Mouse (Mus musculus): ENCODE measurements around the gene Hyal2. TPM values are rescaled to one million over a fixed set of nuclear protein-coding genes. Genes with fewer than 3 reads are reported as not detected.
A peak's percentile ranks its signal among the peaks of the same experiment; 100 is the strongest.

Gene Hyal2
- polyA plus RNA-seq (2015; fragmentation: Nextera tagmentation; extraction: Ambion mirVana), result 56.0 and 57.3 TPM in 2 replicates

- no peak for ATAC-seq (ENCODE audit: low FRiP score)
- WGBS, result 9% methylated on average over 18 of the region's 18 CpGs
- no peaks in the 10 kb centered on the region for H3K9me3 ChIP-seq (replicated peaks)
- peak within 1 kb of the TSS; percentile 86 for H3K9ac ChIP-seq (replicated peaks)
- peak within 1 kb of the TSS; percentile 69 for H3K4me2 ChIP-seq
- H3K27me3 ChIP-seq (replicated peaks), result no peaks in the 10 kb centered on the region
- peak within 1 kb of the TSS; percentile 85 for H3K4me3 ChIP-seq (replicated peaks)
- peak within 1 kb of the TSS; percentile 91 for H3K27ac ChIP-seq (replicated peaks)
- H3K4me1 ChIP-seq, result peaks cover 65% of the 10 kb centered on the region
- peaks cover 33% of the 10 kb centered on the region for H3K36me3 ChIP-seq
Observed at GRCm38 (mm10) chr9:107567702-107568319, at the start of gene Hyal2. Hyal2 (plus strand) TSS chr9:107567945.

GRCm38 (mm10) chr9:107520331-107520730 is 47.4 kb upstream of the Hyal2 start:
- H3K4me1 ChIP-seq, result peaks cover 8% of the 10 kb centered on the region
- no peak overlapping the region for H3K4me2 ChIP-seq
- peaks cover 7% of the 10 kb centered on the region for H3K36me3 ChIP-seq
- H3K27me3 ChIP-seq (replicated peaks), result peaks cover 13% of the 10 kb centered on the region
- WGBS, result 32% methylated on average over 6 of the region's 6 CpGs
- H3K4me3 ChIP-seq (replicated peaks), result no peak overlapping the region
- H3K9me3 ChIP-seq (replicated peaks), result no peaks in the 10 kb centered on the region
- no peak overlapping the region for H3K9ac ChIP-seq (replicated peaks)
- peak overlapping the region; percentile 14; the same call in 1 of the 2 replicates for H3K27ac ChIP-seq (replicated peaks)
- no peak for ATAC-seq (ENCODE audit: low FRiP score)

GRCm38 (mm10) chr9:107521190-107521589 is 46.6 kb upstream of the Hyal2 start:
- peaks cover 7% of the 10 kb centered on the region for H3K36me3 ChIP-seq
- WGBS, result 58% methylated on average over 5 of the region's 5 CpGs
- H3K9ac ChIP-seq (replicated peaks), result no peak overlapping the region
- no peaks in the 10 kb centered on the region for H3K9me3 ChIP-seq (replicated peaks)
- H3K4me2 ChIP-seq, result no peak overlapping the region
- H3K27me3 ChIP-seq (replicated peaks), result peaks cover 22% of the 10 kb centered on the region
- no peak overlapping the region for H3K27ac ChIP-seq (replicated peaks)
- H3K4me3 ChIP-seq (replicated peaks), result no peak overlapping the region
- H3K4me1 ChIP-seq, result peaks cover 10% of the 10 kb centered on the region
- no peak for ATAC-seq (ENCODE audit: low FRiP score)

- 28% methylated on average over 25 of the region's 25 CpGs for WGBS
- Histone ChIP-seq H3K36me3 (peaks cover 7% of the 10 kb centered on the region), H3K4me2 (peak overlapping the region; percentile 13), H3K4me1 (peaks cover 17% of the 10 kb centered on the region), H3K9ac (replicated peaks) (0 out of 2 replicates have a peak overlapping the region, but pooled peaks have one; percentile 18), H3K27me3 (replicated peaks) (peaks cover 28% of the 10 kb centered on the region), H3K4me3 (replicated peaks) (no peak overlapping the region), H3K9me3 (replicated peaks) (no peaks in the 10 kb centered on the region), H3K27ac (replicated peaks) (no peak overlapping the region)
- ATAC-seq (ENCODE audit: low FRiP score), result no peak
Observed at GRCm38 (mm10) chr9:107521711-107522399, 45.9 kb upstream of the Hyal2 start.

GRCm38 (mm10) chr9:107522400-107522711 is 45.4 kb upstream of the Hyal2 start:
- ATAC-seq (ENCODE audit: low FRiP score), result no peak
- Histone ChIP-seq H3K9me3 (replicated peaks) (no peaks in the 10 kb centered on the region), H3K4me2 (peak overlapping the region; percentile 13; the same call in 1 of the 2 replicates), H3K27me3 (replicated peaks) (peaks cover 30% of the 10 kb centered on the region), H3K36me3 (peaks cover 7% of the 10 kb centered on the region), H3K9ac (replicated peaks) (0 out of 2 replicates have a peak overlapping the region, but pooled peaks have one; percentile 18), H3K27ac (replicated peaks) (no peak overlapping the region), H3K4me1 (peaks cover 20% of the 10 kb centered on the region), H3K4me3 (replicated peaks) (no peak overlapping the region)
- 23% methylated on average over 2 of the region's 2 CpGs for WGBS

- peak; percentile 62 for ATAC-seq (ENCODE audit: low FRiP score)
- H3K36me3 ChIP-seq, result peaks cover 4% of the 10 kb centered on the region; the same call in 1 of the 2 replicates
- peak overlapping the region; percentile 56 for H3K4me2 ChIP-seq
- H3K27me3 ChIP-seq (replicated peaks), result peaks cover 34% of the 10 kb centered on the region
- peak overlapping the region; percentile 30 for H3K4me3 ChIP-seq (replicated peaks)
- no peaks in the 10 kb centered on the region for H3K9me3 ChIP-seq (replicated peaks)
- H3K9ac ChIP-seq (replicated peaks), result no peak overlapping the region
- WGBS, result 9% methylated on average over 39 of the region's 44 CpGs
- peaks cover 22% of the 10 kb centered on the region for H3K4me1 ChIP-seq
- H3K27ac ChIP-seq (replicated peaks), result 0 out of 2 replicates have a peak overlapping the region, but pooled peaks have one; percentile 2
Observed at GRCm38 (mm10) chr9:107526198-107527026, 41.3 kb upstream of the Hyal2 start.

- Histone ChIP-seq H3K27ac (replicated peaks) (peak within 1 kb of the TSS; percentile 80), H3K4me2 (peak within 1 kb of the TSS; percentile 95), H3K9ac (replicated peaks) (peak within 1 kb of the TSS; percentile 86), H3K9me3 (replicated peaks) (no peaks in the 10 kb centered on the region), H3K27me3 (replicated peaks) (no peaks in the 10 kb centered on the region), H3K36me3 (peaks cover 14% of the 10 kb centered on the region), H3K4me3 (replicated peaks) (peak within 1 kb of the TSS; percentile 89), H3K4me1 (peaks cover 42% of the 10 kb centered on the region)
- peak; percentile 97 for ATAC-seq (ENCODE audit: low FRiP score)
- under 1% methylated on average over 48 of the region's 48 CpGs for WGBS
Observed at GRCm38 (mm10) chr9:107533791-107534407, 33.8 kb upstream of the Hyal2 start, which contains the start of gene Tmem115. Tmem115 (plus strand) TSS chr9:107533945.

- Histone ChIP-seq H3K4me3 (replicated peaks) (peak overlapping the region; percentile 89), H3K4me2 (peak overlapping the region; percentile 95), H3K4me1 (peaks cover 42% of the 10 kb centered on the region), H3K36me3 (peaks cover 21% of the 10 kb centered on the region), H3K9ac (replicated peaks) (peak overlapping the region; percentile 86), H3K27ac (replicated peaks) (peak overlapping the region; percentile 80), H3K9me3 (replicated peaks) (no peaks in the 10 kb centered on the region), H3K27me3 (replicated peaks) (no peaks in the 10 kb centered on the region)
- WGBS, result under 1% methylated on average over 40 of the region's 40 CpGs
- peak; percentile 20 for ATAC-seq (ENCODE audit: low FRiP score)
Observed at GRCm38 (mm10) chr9:107534408-107535202, 33.1 kb upstream of the Hyal2 start.

- peaks cover 68% of the 10 kb centered on the region for H3K4me1 ChIP-seq
- ATAC-seq (ENCODE audit: low FRiP score), result no peak
- H3K9ac ChIP-seq (replicated peaks), result no peak overlapping the region
- no peaks in the 10 kb centered on the region for H3K9me3 ChIP-seq (replicated peaks)
- no peak overlapping the region for H3K27ac ChIP-seq (replicated peaks)
- WGBS, result 95% methylated on average over 7 of the region's 7 CpGs
- no peak overlapping the region for H3K4me2 ChIP-seq
- no peaks in the 10 kb centered on the region for H3K27me3 ChIP-seq (replicated peaks)
- peaks cover 28% of the 10 kb centered on the region for H3K36me3 ChIP-seq
- H3K4me3 ChIP-seq (replicated peaks), result no peak overlapping the region
Observed at GRCm38 (mm10) chr9:107538231-107538630, 29.5 kb upstream of the Hyal2 start.

GRCm38 (mm10) chr9:107538711-107539110 is 29.0 kb upstream of the Hyal2 start:
- 94% methylated on average over 3 of the region's 3 CpGs for WGBS

More at GRCm38 (mm10) chr9:107538711-107539110, 29.0 kb upstream of the Hyal2 start:
- Histone ChIP-seq H3K9ac (replicated peaks) (no peak overlapping the region), H3K9me3 (replicated peaks) (no peaks in the 10 kb centered on the region), H3K36me3 (peaks cover 32% of the 10 kb centered on the region), H3K4me1 (peaks cover 67% of the 10 kb centered on the region), H3K4me3 (replicated peaks) (no peak overlapping the region), H3K4me2 (no peak overlapping the region), H3K27ac (replicated peaks) (no peak overlapping the region), H3K27me3 (replicated peaks) (no peaks in the 10 kb centered on the region)
- ATAC-seq (ENCODE audit: low FRiP score), result no peak

All from neural tube, embryonic 15.5 days (tissue).